Mouse (Mus musculus): Measurements from ENCODE around the gene Entpd1.

DNA sequence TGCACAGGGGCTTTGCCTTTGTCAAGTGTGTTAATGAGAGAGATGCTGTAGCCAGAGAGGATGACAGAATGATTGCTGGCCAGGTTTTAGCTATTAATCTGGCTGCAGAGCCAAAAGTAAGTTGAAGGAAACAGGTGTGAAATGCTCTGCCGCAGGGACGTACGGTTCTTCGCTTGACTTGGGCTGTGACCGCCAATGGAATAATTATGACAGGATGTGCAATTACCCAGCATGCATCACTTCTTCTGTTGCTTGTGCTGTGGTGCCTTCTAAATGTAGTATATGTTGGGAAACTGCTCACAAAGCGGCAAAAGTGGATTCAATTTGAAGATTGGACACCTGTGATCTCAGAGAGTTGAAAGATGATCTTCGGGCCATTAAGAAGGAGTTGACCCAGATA lies 3.9 kb downstream of the Entpd1 start:
- TF ChIP-seq POLR2A (IDR thresholded peaks at IDR 0.05; ENCODE audit: borderline replicate concordance, extremely low read depth, low read depth, low read length) (no peak), CTCF (IDR thresholded peaks at IDR 0.05; ENCODE audit: insufficient read depth, low read length) (no peak)
